ENCODE assay signal across 9 mouse cellular contexts in the genomic region with DNA sequence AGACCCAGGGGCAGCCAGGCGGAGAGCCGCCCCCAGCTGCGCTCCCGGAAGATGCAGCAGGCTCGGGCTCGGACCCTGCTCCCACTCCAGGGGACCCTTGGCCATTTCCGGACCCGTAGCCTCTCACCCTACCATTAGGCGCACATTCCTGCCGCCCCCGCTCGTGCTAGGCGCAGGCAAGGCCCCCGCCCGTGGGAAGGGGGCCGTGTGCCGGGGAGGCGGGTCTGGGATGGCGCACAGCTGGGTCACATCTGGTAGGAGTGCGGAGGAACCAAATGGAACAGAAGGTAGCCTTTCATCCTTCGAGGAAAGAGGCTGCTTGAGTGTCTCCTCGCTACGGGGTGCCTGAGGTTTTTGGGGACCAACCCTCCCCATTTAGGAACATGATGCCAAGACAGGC. TPM values are rescaled to one million over a fixed set of nuclear protein-coding genes. Genes with fewer than 3 reads are reported as not detected.
DNase-seq lines count a peak whose midpoint lies in the region; ATAC-seq and TF ChIP-seq lines count a peak whose summit lies in the region.
"Had no signal": no experiment of that assay in that cellular context is flagged by ENCODE, and none has a peak within 500 bp of the region (broad histone marks: within the 10 kb centered on the region; RNA-seq: fewer than 3 reads in every experiment).

No protein-coding gene starts in this region.

- TF ChIP-seq EP300 in lung, postnatal 0 days (IDR thresholded peaks at IDR 0.05): no peak

- peak overlapping the region; percentile 75 for H3K4me2 ChIP-seq in lung, postnatal 0 days (replicated peaks; ENCODE audit: low read depth, low read length)
- H3K4me2 ChIP-seq in forebrain, embryonic 16.5 days (ENCODE audit: low read length): peak overlapping the region; percentile 94

- DNase-seq in lung, postnatal 0 days (ENCODE audit: low spot score): no peak
- DNase-seq in lung, adult 18-20 months: no peak
- peak; percentile 67 for DNase-seq in limb, embryonic 10.5 days (ENCODE audit: low spot score)
- peak; percentile 40 for DNase-seq in retina, embryonic 14.5 days (ENCODE audit: low spot score)
- no peak for DNase-seq in layer of hippocampus, postnatal 36 days
- no peak for DNase-seq in urinary bladder, postnatal 14 days (ENCODE audit: low spot score)
- DNase-seq in c-Kit-positive CD71-positive TER-119-positive erythroid progenitor cells, embryonic 14.5 days (ENCODE audit: low spot score): no peak

- no peak for ATAC-seq in lung, postnatal 0 days
- no peak for ATAC-seq in forebrain, embryonic 16.5 days

- H3K9me3 ChIP-seq in lung, postnatal 0 days (ENCODE audit: low read length): no peaks in the 10 kb centered on the region
- no peaks in the 10 kb centered on the region for H3K9me3 ChIP-seq in forebrain, embryonic 16.5 days (ENCODE audit: control insufficient read depth, low read length)
- no peaks in the 10 kb centered on the region for H3K9me3 ChIP-seq in limb, embryonic 10.5 days (replicated peaks)

- peaks cover 24% of the 10 kb centered on the region for H3K4me1 ChIP-seq in lung, postnatal 0 days (ENCODE audit: insufficient read depth, low read depth, low read length)
- peaks cover 39% of the 10 kb centered on the region for H3K4me1 ChIP-seq in forebrain, embryonic 16.5 days (replicated peaks; ENCODE audit: control insufficient read depth, insufficient read depth, low read length)
- peaks cover 70% of the 10 kb centered on the region for H3K4me1 ChIP-seq in limb, embryonic 10.5 days

- no peak overlapping the region for H3K9ac ChIP-seq in lung, postnatal 0 days (replicated peaks; ENCODE audit: low read depth)
- peak overlapping the region; percentile 32; the same call in 1 of the 2 replicates for H3K9ac ChIP-seq in forebrain, embryonic 16.5 days (replicated peaks; ENCODE audit: low read depth, low read length)

- no peak overlapping the region for H3K27ac ChIP-seq in lung, postnatal 0 days (ENCODE audit: low read length)
- no peak overlapping the region for H3K27ac ChIP-seq in forebrain, embryonic 16.5 days (ENCODE audit: low read length)
- peak overlapping the region; percentile 21; the same call in 1 of the 2 replicates for H3K27ac ChIP-seq in limb, embryonic 10.5 days

- 2% methylated on average over 23 of the region's 23 CpGs for WGBS in lung, postnatal 0 days
- 1% methylated on average over 23 of the region's 23 CpGs for WGBS in forebrain, embryonic 16.5 days
- under 1% methylated on average over 23 of the region's 23 CpGs for WGBS in limb, embryonic 10.5 days

- H3K4me3 ChIP-seq in lung, postnatal 0 days (ENCODE audit: low read depth, low read length): peak overlapping the region; percentile 62; the same call in 1 of the 2 replicates
- H3K4me3 ChIP-seq in forebrain, embryonic 16.5 days (replicated peaks; ENCODE audit: low read length): peak overlapping the region; percentile 60
- peak overlapping the region; percentile 60 for H3K4me3 ChIP-seq in limb, embryonic 10.5 days

- peaks cover 4% of the 10 kb centered on the region for H3K27me3 ChIP-seq in lung, postnatal 0 days (replicated peaks; ENCODE audit: insufficient read depth, low read length)
- H3K27me3 ChIP-seq in forebrain, embryonic 16.5 days (replicated peaks; ENCODE audit: control insufficient read depth, insufficient read depth, low read length): peaks cover 5% of the 10 kb centered on the region; the same call in 1 of the 2 replicates
- H3K27me3 ChIP-seq in limb, embryonic 10.5 days (ENCODE audit: low read depth, poor library complexity, severe bottlenecking): peaks cover 75% of the 10 kb centered on the region
- H3K27me3 ChIP-seq: Patski had no signal

- TF ChIP-seq CTCF in lung, postnatal 0 days (IDR thresholded peaks at IDR 0.05): no peak

- no peaks in the 10 kb centered on the region for H3K36me3 ChIP-seq in lung, postnatal 0 days (ENCODE audit: insufficient read depth, low read length)
- H3K36me3 ChIP-seq in forebrain, embryonic 16.5 days (ENCODE audit: control insufficient read depth, insufficient read depth): no peaks in the 10 kb centered on the region
- H3K36me3 ChIP-seq in limb, embryonic 10.5 days: no peaks in the 10 kb centered on the region

RNA-seq across cellular contexts. Expression of gene Lfng, which starts 0.7 kb away (rescaled TPM):
- 23.1 and 25.5 TPM in 2 replicates for polyA plus RNA-seq in lung, postnatal 0 days (2015; fragmentation: Nextera tagmentation; extraction: Ambion mirVana)
- 23.3 and 25.6 TPM in 2 replicates for polyA plus RNA-seq in forebrain, embryonic 16.5 days (2015; fragmentation: Nextera tagmentation; extraction: Ambion mirVana)
- polyA plus RNA-seq in limb, embryonic 10.5 days (2016; fragmentation: Nextera tagmentation; extraction: Ambion mirVana): 4.3 and 5.8 TPM in 2 replicates
- total RNA-seq in layer of hippocampus, postnatal 36 days (2021): 10 to 100 TPM; 20.3 to 30.8 TPM

RNA-seq across cellular contexts. Expression of gene Grifin, which starts 41.5 kb away (rescaled TPM):
- polyA plus RNA-seq in lung, postnatal 0 days (2015; fragmentation: Nextera tagmentation; extraction: Ambion mirVana): not detected in 2 replicates
- polyA plus RNA-seq in forebrain, embryonic 16.5 days (2015; fragmentation: Nextera tagmentation; extraction: Ambion mirVana): not detected in 2 replicates
- polyA plus RNA-seq in limb, embryonic 10.5 days (2016; fragmentation: Nextera tagmentation; extraction: Ambion mirVana): not detected in 2 replicates
- under 1 TPM in 1 of 2 experiments, not detected in 1; 0.62 TPM for total RNA-seq in layer of hippocampus, postnatal 36 days (2021)

RNA-seq across cellular contexts. Expression of gene Ttyh3, which starts 42.4 kb away (rescaled TPM):
- polyA plus RNA-seq in lung, postnatal 0 days (2015; fragmentation: Nextera tagmentation; extraction: Ambion mirVana): 18.2 and 19.8 TPM in 2 replicates
- 68.7 and 68.9 TPM in 2 replicates for polyA plus RNA-seq in forebrain, embryonic 16.5 days (2015; fragmentation: Nextera tagmentation; extraction: Ambion mirVana)
- 36.6 and 47.0 TPM in 2 replicates for polyA plus RNA-seq in limb, embryonic 10.5 days (2016; fragmentation: Nextera tagmentation; extraction: Ambion mirVana)
- total RNA-seq in layer of hippocampus, postnatal 36 days (2021): 100 to 1,000 TPM; 191 to 221 TPM

Comparison
In these comparisons a context has a peak if more than half of its experiments do, and no peak if none do; other contexts are left out.
1. DNase-seq: peak in limb, embryonic 10.5 days (single experiment) and retina, embryonic 14.5 days (single experiment); none in lung, postnatal 0 days (single experiment), lung, adult 18-20 months (0 of 2), layer of hippocampus, postnatal 36 days (0 of 2), urinary bladder, postnatal 14 days (single experiment) and c-Kit-positive CD71-positive TER-119-positive erythroid progenitor cells, embryonic 14.5 days (single experiment).
2. Peak in every context shown above with its lines, with median percentiles within 50 percentile points of each other: H3K4me3 ChIP-seq.